Mouse (Mus musculus) intestine, embryonic 15.5 days (tissue): Measurements from ENCODE around the gene Selenos. TPM values are rescaled to one million over a fixed set of nuclear protein-coding genes. Genes with fewer than 3 reads are reported as not detected.

Experiments used
- ATAC-seq: fragments of 200-750 bp; cut with Nextera tagmentation; 2 replicates; pipeline ENCODE4 v1.8.0; 2017; ENCODE audit warnings: moderate TSS enrichment, moderate library complexity
- H3K27ac ChIP-seq: fragments of 300-500 bp; sonication (generic); 2 replicates; pipeline ENCODE4 v1.5.1; 2015; ENCODE audit warnings: mild to moderate bottlenecking, inconsistent platforms
- H3K27me3 ChIP-seq: fragments of 300-500 bp; sonication (generic); replicated peaks from 2 replicates; pipeline ENCODE4 v1.6.1; 2015; ENCODE audit warnings: inconsistent platforms
- H3K36me3 ChIP-seq: fragments of 300-500 bp; sonication (generic); 2 replicates; pipeline ENCODE4 v1.6.1; 2015; ENCODE audit warnings: inconsistent platforms
- H3K4me1 ChIP-seq: fragments of 300-500 bp; sonication (generic); replicated peaks from 2 replicates; pipeline ENCODE4 v1.6.1; 2015; ENCODE audit warnings: inconsistent platforms
- H3K4me2 ChIP-seq: fragments of 300-500 bp; sonication (generic); replicated peaks from 2 replicates; pipeline ENCODE4 v1.6.1; 2015; ENCODE audit warnings: mild to moderate bottlenecking, inconsistent platforms
- H3K4me3 ChIP-seq: fragments of 300-500 bp; sonication (generic); replicated peaks from 2 replicates; pipeline ENCODE4 v1.5.1; 2015; ENCODE audit warnings: inconsistent platforms
- H3K9ac ChIP-seq: fragments of 300-500 bp; sonication (generic); 2 replicates; pipeline ENCODE4 v1.6.1; 2015; ENCODE audit warnings: inconsistent platforms
- H3K9me3 ChIP-seq: fragments of 300-500 bp; sonication (generic); 2 replicates; pipeline ENCODE4 v1.6.1; 2016; ENCODE audit warnings: inconsistent platforms
- WGBS: fragments of 180-500 bp; shearing (Covaris S2); methylation state at CpG from one replicate; pipeline ENCODE4 v1.1.7; 2015; 5-methylcytosine and 5-hydroxymethylcytosine counted together
- polyA plus RNA-seq: library from polyadenylated mRNA; unstranded; fragments of >200 nt; fragmentation: Nextera tagmentation; extraction: Ambion mirVana; gene quantifications from 2 replicates; pipeline ENCODE4 v1.2.1, GENCODE M21; 2015

Gene Selenos
- polyA plus RNA-seq, 1 experiment from 2014 or later: 107 TPM

GRCm38 (mm10) chr7:66110636-66111112 is 31.2 kb downstream of the Selenos start:
- WGBS: 7% methylated on average over 10 of the region's 10 CpGs
- Histone ChIP-seq H3K9ac (peak overlapping the region; percentile 94; the same call in 1 of the 2 replicates), H3K4me2 (peak overlapping the region; percentile 92), H3K36me3 (no peaks in the 10 kb centered on the region), H3K9me3 (no peaks in the 10 kb centered on the region), H3K4me1 (0 out of 2 replicates have a peak, but pooled peaks cover 3% of the 10 kb centered on the region), H3K27me3 (no peaks in the 10 kb centered on the region), H3K4me3 (peak overlapping the region; percentile 94), H3K27ac (no peak overlapping the region)
- no peak for ATAC-seq

- H3K9me3 ChIP-seq: no peaks in the 10 kb centered on the region
- H3K9ac ChIP-seq: peak overlapping the region; percentile 94; the same call in 1 of the 2 replicates
- peak overlapping the region; percentile 92 for H3K4me2 ChIP-seq
- peak overlapping the region; percentile 94 for H3K4me3 ChIP-seq
- ATAC-seq: no peak
- peaks cover 5% of the 10 kb centered on the region for H3K4me1 ChIP-seq
- H3K27me3 ChIP-seq: no peaks in the 10 kb centered on the region
- H3K36me3 ChIP-seq: no peaks in the 10 kb centered on the region
- H3K27ac ChIP-seq: no peak overlapping the region
- 69% methylated on average over 10 of the region's 10 CpGs for WGBS
These were observed 31.8 kb downstream of the Selenos start for GRCm38 (mm10) chr7:66111211-66111610.

DNA sequence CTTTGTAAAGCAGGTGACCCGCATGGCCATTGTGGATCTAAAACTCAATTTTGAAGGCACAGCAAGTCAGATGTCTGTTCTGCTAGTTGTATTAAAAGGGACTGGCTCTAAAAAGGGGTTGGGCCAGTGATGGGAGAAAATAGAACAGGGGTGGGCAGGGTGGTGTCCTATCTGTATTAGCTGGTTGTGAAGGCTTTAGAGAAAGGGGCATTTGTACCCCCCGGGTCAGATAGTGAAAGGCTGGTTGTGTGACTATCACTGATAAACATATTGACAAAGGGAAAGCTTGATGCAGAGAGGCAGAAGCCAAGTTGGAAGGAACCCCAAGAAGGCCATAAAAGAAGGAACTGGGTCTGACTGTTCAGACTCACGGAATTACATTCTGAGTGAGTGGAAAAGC is 34.1 kb downstream of the Selenos start:
- Histone ChIP-seq H3K27ac (no peak overlapping the region), H3K27me3 (no peaks in the 10 kb centered on the region)
- ATAC-seq: no peak

DNA sequence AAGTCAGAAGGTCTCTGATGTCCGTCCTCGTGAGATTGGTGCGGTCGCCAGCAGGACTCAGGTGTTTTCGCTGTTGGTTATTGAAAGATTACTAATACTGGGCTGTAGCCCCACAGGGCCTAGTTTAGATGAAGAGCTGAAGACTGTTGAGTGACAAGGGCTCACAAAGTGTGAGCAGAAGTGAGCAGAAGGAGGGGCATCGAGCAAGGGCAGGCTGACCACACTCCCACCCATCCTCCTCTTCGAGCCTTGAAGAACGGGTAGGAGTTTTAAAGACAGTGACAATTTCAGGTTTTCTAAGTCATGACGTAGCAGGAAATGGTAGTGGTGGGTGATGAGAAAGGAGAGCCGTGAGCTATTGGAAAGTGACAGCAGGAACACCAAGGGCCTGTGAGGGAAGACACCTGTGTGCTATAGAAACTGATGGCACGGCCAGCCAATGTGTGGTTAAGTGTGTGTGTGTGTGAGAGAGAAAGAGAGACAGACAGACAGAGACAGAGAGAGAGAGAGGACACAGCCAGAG is 36.4 kb downstream of the Selenos start:
- Histone ChIP-seq H3K4me1 (peaks cover 17% of the 10 kb centered on the region), H3K4me2 (no peak overlapping the region), H3K9ac (no peak overlapping the region), H3K4me3 (no peak overlapping the region), H3K27me3 (no peaks in the 10 kb centered on the region), H3K36me3 (no peaks in the 10 kb centered on the region), H3K9me3 (no peaks in the 10 kb centered on the region), H3K27ac (no peak overlapping the region)
- no peak for ATAC-seq
- WGBS: 72% methylated on average over 11 of the region's 11 CpGs

More for the DNA sequence above, 34.1 kb downstream of the Selenos start:
- Histone ChIP-seq H3K4me1 (peaks cover 14% of the 10 kb centered on the region), H3K4me2 (no peak overlapping the region), H3K36me3 (no peaks in the 10 kb centered on the region), H3K9me3 (no peaks in the 10 kb centered on the region), H3K4me3 (no peak overlapping the region), H3K9ac (no peak overlapping the region)
- WGBS: 79% methylated on average over 3 of the region's 3 CpGs

DNA sequence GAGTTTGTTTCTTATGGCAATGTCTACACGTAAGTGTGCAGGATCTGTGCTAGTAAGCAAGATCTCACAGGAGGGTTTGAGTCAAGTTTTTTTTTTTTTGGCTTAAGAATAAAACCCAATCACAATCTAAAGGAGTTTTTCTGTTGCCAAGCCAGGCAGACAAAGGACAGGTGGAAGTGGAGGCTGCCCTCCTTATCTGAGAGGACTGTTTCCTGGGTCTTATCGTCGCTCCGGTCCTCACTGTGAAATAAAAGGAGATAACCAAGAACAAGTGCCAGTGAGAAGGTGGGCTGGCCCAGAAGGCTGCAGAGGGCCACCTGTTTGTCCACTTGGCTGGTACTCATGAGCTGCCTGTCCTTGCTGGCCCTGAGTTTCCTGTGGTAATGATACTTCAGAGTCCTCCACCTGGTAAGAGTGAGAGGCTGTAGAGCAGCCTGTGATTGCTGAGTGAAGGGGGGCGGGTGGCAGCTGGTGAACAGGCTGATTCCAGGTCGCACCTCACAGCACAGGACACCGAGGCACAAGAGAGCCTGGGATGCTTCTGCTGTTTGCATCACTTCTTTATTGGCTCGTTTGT is 37.5 kb downstream of the Selenos start:
- 0 out of 2 replicates have a peak, but pooled peaks have one; percentile 47 for ATAC-seq
- Histone ChIP-seq H3K36me3 (no peaks in the 10 kb centered on the region), H3K9me3 (no peaks in the 10 kb centered on the region), H3K4me1 (peaks cover 17% of the 10 kb centered on the region), H3K27ac (no peak overlapping the region), H3K4me2 (no peak overlapping the region), H3K27me3 (no peaks in the 10 kb centered on the region), H3K9ac (no peak overlapping the region), H3K4me3 (no peak overlapping the region)
- WGBS: 62% methylated on average over 8 of the region's 8 CpGs

GRCm38 (mm10) chr7:66118046-66118445 is 38.6 kb downstream of the Selenos start:
- H3K27me3 ChIP-seq: no peaks in the 10 kb centered on the region
- no peaks in the 10 kb centered on the region for H3K36me3 ChIP-seq
- H3K9me3 ChIP-seq: no peaks in the 10 kb centered on the region
- H3K4me1 ChIP-seq: peaks cover 17% of the 10 kb centered on the region
- no peak overlapping the region for H3K9ac ChIP-seq
- H3K4me2 ChIP-seq: no peak overlapping the region
- 85% methylated on average over 3 of the region's 3 CpGs for WGBS
- no peak overlapping the region for H3K4me3 ChIP-seq
- ATAC-seq: no peak
- H3K27ac ChIP-seq: no peak overlapping the region

DNA sequence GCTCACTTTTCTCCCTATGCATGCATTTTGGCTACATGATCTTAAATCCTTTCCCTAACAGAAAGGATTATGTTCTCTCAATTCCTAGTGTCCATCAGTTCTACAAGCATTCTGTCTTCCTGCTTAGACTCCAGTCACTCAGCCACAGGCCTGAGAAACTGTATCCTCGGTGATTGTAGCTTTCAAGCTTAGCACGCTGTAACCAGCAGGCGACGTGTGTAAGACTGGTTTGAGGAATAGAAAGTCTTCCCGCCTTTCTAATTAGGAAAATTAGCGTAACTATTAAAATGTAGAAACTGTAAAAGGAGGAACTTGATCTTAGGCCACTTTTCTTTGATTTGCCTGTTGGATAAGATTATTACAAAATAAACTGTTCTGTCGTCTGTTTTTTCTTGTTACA is 39.3 kb downstream of the Selenos start:
- WGBS: 85% methylated on average over 7 of the region's 7 CpGs

GRCm38 (mm10) chr7:66120139-66120538 is 40.7 kb downstream of the Selenos start:
- Histone ChIP-seq H3K27ac (no peak overlapping the region), H3K4me3 (no peak overlapping the region), H3K4me2 (no peak overlapping the region), H3K27me3 (no peaks in the 10 kb centered on the region), H3K4me1 (peaks cover 22% of the 10 kb centered on the region), H3K9ac (no peak overlapping the region), H3K9me3 (no peaks in the 10 kb centered on the region), H3K36me3 (no peaks in the 10 kb centered on the region)
- no peak for ATAC-seq
- 68% methylated on average over 1 of the region's 1 CpGs for WGBS

More for the DNA sequence above, 39.3 kb downstream of the Selenos start:
- H3K4me3 ChIP-seq: no peak overlapping the region
- no peaks in the 10 kb centered on the region for H3K27me3 ChIP-seq
- no peaks in the 10 kb centered on the region for H3K36me3 ChIP-seq
- no peaks in the 10 kb centered on the region for H3K9me3 ChIP-seq
- H3K4me1 ChIP-seq: peaks cover 17% of the 10 kb centered on the region
- ATAC-seq: no peak
- H3K9ac ChIP-seq: no peak overlapping the region
- H3K4me2 ChIP-seq: no peak overlapping the region
- H3K27ac ChIP-seq: no peak overlapping the region

DNA sequence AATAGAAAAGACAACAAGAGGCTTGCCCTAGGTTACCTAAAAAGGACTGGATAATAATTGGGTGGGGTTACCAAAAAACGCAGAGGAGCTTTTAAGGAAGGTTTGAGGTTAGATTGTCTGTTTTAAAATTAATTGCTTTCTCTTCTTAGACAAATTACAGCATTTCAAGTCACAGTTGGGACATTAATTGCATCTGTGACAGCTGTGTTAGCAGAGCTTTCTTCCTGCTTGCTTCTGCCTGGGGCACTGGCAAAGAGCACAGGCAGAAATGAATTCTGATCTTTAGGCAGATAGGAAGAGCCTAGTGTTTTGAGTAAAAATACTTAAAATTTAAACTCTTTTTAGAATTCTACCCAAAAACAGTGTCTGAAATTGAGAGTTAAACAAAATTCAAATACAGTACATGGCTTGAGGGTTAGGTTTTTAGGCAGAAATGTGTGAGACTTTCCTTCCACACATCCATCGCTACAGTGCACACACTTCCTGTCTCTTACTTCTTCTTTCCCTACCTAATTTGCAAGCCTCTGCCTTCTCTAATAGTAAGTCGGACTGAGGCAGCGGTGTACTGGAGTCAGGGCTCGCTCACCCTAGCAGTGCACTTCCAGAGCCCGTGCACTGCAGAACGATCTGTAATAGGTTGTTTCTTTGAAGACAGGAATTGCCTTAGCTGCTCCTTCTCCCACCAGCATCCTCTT is 41.4 kb downstream of the Selenos start:
- Histone ChIP-seq H3K4me3 (no peak overlapping the region), H3K36me3 (no peaks in the 10 kb centered on the region), H3K9me3 (no peaks in the 10 kb centered on the region), H3K27me3 (no peaks in the 10 kb centered on the region), H3K4me2 (no peak overlapping the region), H3K4me1 (peaks cover 19% of the 10 kb centered on the region), H3K27ac (no peak overlapping the region), H3K9ac (no peak overlapping the region)
- no peak for ATAC-seq
- 75% methylated on average over 7 of the region's 7 CpGs for WGBS

DNA sequence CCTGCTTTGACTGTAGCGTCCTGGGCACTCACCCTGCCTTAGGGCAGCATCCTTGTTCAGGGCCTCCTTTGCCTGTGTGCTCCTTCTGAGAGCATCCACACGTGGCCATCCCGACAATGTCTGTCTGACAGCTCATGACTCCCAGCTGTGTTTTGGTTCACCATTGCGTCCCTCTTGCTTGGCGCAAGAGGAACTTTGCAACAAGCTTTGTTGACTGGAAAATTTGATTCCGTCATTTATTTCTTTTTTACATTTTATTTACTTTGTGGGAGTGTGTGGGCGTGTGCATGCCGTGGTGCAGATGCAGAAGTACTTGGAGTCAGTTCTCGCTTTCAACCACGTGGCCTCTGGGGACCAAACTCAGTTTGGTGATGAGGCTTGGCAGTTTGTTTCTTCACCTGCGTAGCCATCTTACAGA is 45.1 kb downstream of the Selenos start:
- peak; percentile 55 for ATAC-seq
- no peaks in the 10 kb centered on the region for H3K36me3 ChIP-seq
- H3K27ac ChIP-seq: 0 out of 2 replicates have a peak overlapping the region, but pooled peaks have one; percentile 32
- H3K9me3 ChIP-seq: no peaks in the 10 kb centered on the region
- H3K4me2 ChIP-seq: no peak overlapping the region
- H3K4me1 ChIP-seq: peaks cover 13% of the 10 kb centered on the region
- no peak overlapping the region for H3K9ac ChIP-seq
- WGBS: 47% methylated on average over 11 of the region's 11 CpGs
- H3K4me3 ChIP-seq: no peak overlapping the region
- H3K27me3 ChIP-seq: no peaks in the 10 kb centered on the region

DNA sequence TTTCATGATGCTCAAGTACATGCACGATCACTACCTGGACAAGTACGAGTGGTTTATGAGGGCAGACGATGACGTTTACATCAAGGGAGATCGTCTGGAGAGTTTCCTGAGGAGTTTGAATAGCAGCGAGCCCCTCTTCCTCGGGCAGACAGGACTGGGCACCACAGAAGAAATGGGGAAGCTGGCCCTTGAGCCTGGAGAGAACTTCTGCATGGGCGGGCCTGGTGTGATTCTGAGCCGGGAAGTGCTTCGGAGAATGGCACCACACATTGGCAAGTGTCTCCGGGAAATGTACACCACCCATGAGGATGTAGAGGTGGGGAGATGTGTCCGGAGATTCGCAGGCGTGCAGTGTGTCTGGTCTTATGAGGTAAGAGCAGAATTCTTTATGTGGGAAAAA is 45.9 kb downstream of the Selenos start:
- H3K4me3 ChIP-seq: no peak overlapping the region
- H3K9ac ChIP-seq: no peak overlapping the region
- H3K4me1 ChIP-seq: peaks cover 10% of the 10 kb centered on the region
- H3K36me3 ChIP-seq: 0 out of 2 replicates have a peak, but pooled peaks cover under 1% of the 10 kb centered on the region
- no peaks in the 10 kb centered on the region for H3K27me3 ChIP-seq
- no peak overlapping the region for H3K27ac ChIP-seq
- no peak overlapping the region for H3K4me2 ChIP-seq
- no peaks in the 10 kb centered on the region for H3K9me3 ChIP-seq
- ATAC-seq: no peak
- WGBS: 79% methylated on average over 14 of the region's 14 CpGs

- no peak for ATAC-seq
- H3K27ac ChIP-seq: no peak overlapping the region
- H3K9me3 ChIP-seq: no peaks in the 10 kb centered on the region
- H3K4me1 ChIP-seq: peaks cover 10% of the 10 kb centered on the region
- H3K36me3 ChIP-seq: 0 out of 2 replicates have a peak, but pooled peaks cover 8% of the 10 kb centered on the region
- 86% methylated on average over 4 of the region's 4 CpGs for WGBS
- no peaks in the 10 kb centered on the region for H3K27me3 ChIP-seq
- no peak overlapping the region for H3K4me2 ChIP-seq
- no peak overlapping the region for H3K9ac ChIP-seq
- no peak overlapping the region for H3K4me3 ChIP-seq
These were observed 48.6 kb downstream of the Selenos start for GRCm38 (mm10) chr7:66127951-66128645.
